Mouse (Mus musculus): ENCODE results near the gene Cdk2ap2. TPM values are rescaled to one million over a fixed set of nuclear protein-coding genes. Genes with fewer than 3 reads are reported as not detected.
"Not testable (repeated sequence)": the region's sequence is repeated elsewhere in the genome, so short reads cannot be mapped to it uniquely, and the experiment has no call there.

Cdk2ap2 gene
- polyA plus RNA-seq, 1 experiment, result 88.7 TPM

DNA sequence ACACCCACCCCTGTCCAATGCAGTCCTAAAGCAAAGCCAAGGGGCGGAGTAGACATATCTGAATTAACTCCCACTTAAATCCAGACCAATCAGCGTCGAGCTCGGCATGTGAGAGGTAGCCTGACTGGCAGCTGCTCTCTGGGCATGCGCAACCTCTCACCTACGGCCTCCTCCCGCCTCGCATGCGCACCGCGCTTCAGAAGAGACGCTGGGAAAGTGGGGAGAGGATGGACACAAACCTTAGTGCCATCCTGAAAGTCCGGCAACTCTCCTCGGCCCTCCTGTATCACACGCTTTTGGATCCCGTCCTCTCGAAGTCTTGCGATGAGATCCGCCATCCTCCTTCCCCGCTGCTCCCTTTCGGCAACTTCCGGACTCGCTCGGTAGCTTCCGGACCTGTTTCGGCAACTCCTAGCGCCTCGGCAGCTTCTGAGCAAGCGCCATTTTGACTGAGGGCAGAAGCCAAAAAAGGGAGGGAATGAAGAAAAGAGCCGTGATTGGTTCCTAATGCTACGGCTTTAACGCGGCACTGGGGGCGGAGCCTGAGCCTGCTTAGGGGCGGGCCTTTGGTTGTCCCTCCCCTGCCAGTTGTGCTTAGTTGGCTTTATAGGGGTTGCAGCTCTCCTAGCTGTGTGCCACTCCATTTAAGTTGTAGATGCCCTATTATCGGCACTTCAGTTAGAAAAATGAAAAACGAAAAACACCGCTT, 24.3 kb downstream of the Cdk2ap2 start:
- WGBS, result 2% methylated on average over 38 of the region's 38 CpGs
- no peaks in the 10 kb centered on the region for H3K4me1 ChIP-seq (ENCODE audit: control insufficient read depth, insufficient read depth, low read length)

DNA sequence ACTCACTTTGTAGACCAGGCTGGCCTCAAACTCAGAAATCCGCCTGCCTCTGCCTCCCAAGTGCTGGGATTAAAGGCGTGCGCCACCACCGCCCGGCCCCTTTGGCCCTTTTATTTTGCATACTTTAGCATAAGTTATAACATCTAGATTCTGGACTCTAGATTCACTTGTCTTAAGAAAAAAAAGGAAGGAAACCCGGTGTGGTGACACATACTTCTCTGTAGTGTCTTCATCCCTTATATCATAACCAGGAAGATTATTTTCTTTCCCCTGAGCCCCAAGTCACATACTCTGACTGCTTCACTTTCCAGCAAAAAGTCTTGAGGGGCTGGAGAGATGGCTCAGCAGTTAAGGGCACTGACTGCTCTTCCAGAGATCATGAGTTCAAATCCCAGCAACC, 24.9 kb downstream of the Cdk2ap2 start:
- not testable (repeated sequence) for H3K4me3 ChIP-seq (replicated peaks; ENCODE audit: insufficient read depth, low read depth, low read length); H3K27me3 ChIP-seq (ENCODE audit: control insufficient read depth, insufficient read depth, low read length); DNase-seq; H3K27ac ChIP-seq (ENCODE audit: insufficient read depth, low read length); H3K4me1 ChIP-seq (ENCODE audit: control insufficient read depth, insufficient read depth, low read length)
- WGBS, result 67% methylated on average over 6 of the region's 6 CpGs

More for the DNA sequence above, 24.3 kb downstream of the Cdk2ap2 start:
- peak; percentile 98 for DNase-seq
- H3K4me3 ChIP-seq (replicated peaks; ENCODE audit: insufficient read depth, low read depth, low read length), result peak overlapping the region; percentile 64
- peak overlapping the region; percentile 63 for H3K27ac ChIP-seq (ENCODE audit: insufficient read depth, low read length)
- H3K27me3 ChIP-seq (ENCODE audit: control insufficient read depth, insufficient read depth, low read length), result no peaks in the 10 kb centered on the region
- TF ChIP-seq CTCF (IDR thresholded peaks at IDR 0.05; ENCODE audit: borderline replicate concordance, insufficient read depth, low read depth, low read length), result no peak
- TF ChIP-seq POLR2A (IDR thresholded peaks at IDR 0.05; ENCODE audit: borderline replicate concordance, insufficient read depth, low read length), result peak; percentile 80; the same call in 1 of the 2 replicates

DNA sequence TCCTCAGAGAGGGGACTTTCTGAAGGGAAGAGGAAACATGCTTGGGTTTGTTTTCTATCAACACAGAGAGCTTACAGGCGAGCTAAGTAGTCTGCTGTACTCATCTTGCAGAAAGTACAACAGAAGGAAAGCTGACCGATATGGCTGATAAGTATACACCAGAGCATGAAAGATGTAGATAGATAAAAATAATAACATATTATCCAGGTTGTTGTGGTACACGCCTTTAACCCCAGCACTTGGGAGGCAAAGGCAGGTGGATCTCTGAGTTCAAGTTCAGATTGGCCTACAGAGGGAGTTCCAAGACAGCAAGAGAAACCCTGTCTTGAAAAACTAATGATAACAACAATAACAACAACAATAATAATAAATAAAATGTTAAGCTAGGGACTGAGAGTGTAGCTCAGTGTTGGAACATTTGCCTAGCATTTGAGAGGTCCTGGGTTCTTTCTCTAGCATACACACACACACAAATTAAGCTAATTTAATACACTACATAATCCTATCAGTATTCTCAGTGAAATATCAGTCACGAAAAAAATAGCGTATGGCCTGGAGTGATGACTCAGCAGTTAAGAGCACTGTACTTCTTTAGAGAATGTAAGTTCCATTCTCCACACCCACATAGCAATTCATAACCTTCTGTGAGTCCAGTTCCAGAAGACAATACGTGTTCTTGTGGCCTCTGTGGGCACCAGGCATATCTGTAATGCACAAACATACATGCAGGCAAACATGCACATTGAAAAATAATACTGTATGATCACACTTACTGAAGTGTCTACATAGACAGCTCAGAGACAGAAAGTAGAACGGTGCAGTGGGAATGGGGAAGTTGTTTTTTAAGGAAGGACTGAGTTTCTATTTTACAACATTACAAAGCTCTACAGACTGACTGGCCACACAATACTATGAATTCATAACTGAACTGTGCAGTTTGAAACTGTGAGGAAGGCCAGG, 25.7 kb downstream of the Cdk2ap2 start:
- H3K27ac ChIP-seq (ENCODE audit: insufficient read depth, low read length), result no peak overlapping the region

DNA sequence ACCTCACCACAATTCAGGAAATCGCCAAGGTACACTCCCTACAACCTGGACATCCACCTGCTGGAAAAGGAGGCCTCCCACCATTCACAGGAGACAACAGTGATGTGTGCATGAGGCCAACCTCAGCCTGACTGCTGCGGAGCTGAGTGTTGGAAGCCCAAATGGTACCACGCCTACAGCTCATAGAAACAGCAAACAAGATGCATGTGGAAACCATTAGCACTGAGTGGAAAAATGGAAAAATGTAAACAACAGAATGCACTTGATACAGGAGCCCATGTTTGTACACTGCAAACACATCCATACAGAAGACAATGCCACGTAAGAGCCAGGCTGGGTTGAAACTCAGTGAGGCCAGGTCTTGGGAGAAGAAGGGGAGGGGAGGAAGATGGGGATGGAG, 27.4 kb downstream of the Cdk2ap2 start:
- no peak overlapping the region for H3K27ac ChIP-seq (ENCODE audit: insufficient read depth, low read length)
- H3K4me3 ChIP-seq (replicated peaks; ENCODE audit: insufficient read depth, low read depth, low read length), result no peak overlapping the region

More for the DNA sequence above, 25.7 kb downstream of the Cdk2ap2 start:
- no peak for DNase-seq
- H3K27me3 ChIP-seq (ENCODE audit: control insufficient read depth, insufficient read depth, low read length), result no peaks in the 10 kb centered on the region
- H3K4me3 ChIP-seq (replicated peaks; ENCODE audit: insufficient read depth, low read depth, low read length), result no peak overlapping the region
- TF ChIP-seq CTCF (IDR thresholded peaks at IDR 0.05; ENCODE audit: borderline replicate concordance, insufficient read depth, low read depth, low read length) (no peak), POLR2A (IDR thresholded peaks at IDR 0.05; ENCODE audit: borderline replicate concordance, insufficient read depth, low read length) (no peak)
- WGBS, result 88% methylated on average over 7 of the region's 7 CpGs
- peaks cover 6% of the 10 kb centered on the region; the same call in 1 of the 2 replicates for H3K4me1 ChIP-seq (ENCODE audit: control insufficient read depth, insufficient read depth, low read length)

DNA sequence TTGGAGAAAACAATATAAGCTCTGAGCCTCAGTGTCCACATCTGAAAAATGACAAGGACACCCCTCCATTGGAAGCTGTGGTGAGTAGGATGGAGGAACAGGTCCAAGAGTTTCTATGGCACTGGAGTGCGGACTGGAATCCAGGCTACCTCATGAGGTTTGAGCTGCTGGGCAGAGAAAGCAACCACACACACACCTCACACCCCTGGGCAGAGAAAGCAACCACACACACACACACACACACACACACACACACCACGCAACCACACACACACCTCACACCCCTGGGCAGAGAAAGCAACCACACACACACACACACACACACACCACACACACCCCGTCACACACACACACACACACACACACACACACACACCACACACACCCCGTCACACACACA, 28.3 kb downstream of the Cdk2ap2 start:
- peak overlapping the region; percentile 97 for H3K4me3 ChIP-seq (replicated peaks; ENCODE audit: insufficient read depth, low read depth, low read length)
- H3K27me3 ChIP-seq (ENCODE audit: control insufficient read depth, insufficient read depth, low read length); H3K4me1 ChIP-seq (ENCODE audit: control insufficient read depth, insufficient read depth, low read length): not testable (repeated sequence)
- peak overlapping the region; percentile 93 for H3K27ac ChIP-seq (ENCODE audit: insufficient read depth, low read length)
- DNase-seq, result peak in 1 of 2 experiments; percentile 36
- 1% methylated on average over 3 of the region's 4 CpGs for WGBS

More for the DNA sequence above, 27.4 kb downstream of the Cdk2ap2 start:
- no peaks in the 10 kb centered on the region for H3K27me3 ChIP-seq (ENCODE audit: control insufficient read depth, insufficient read depth, low read length)
- DNase-seq, result no peak
- TF ChIP-seq POLR2A (IDR thresholded peaks at IDR 0.05; ENCODE audit: borderline replicate concordance, insufficient read depth, low read length) (no peak), CTCF (IDR thresholded peaks at IDR 0.05; ENCODE audit: borderline replicate concordance, insufficient read depth, low read depth, low read length) (no peak)
- H3K4me1 ChIP-seq (ENCODE audit: control insufficient read depth, insufficient read depth, low read length), result peaks cover 6% of the 10 kb centered on the region; the same call in 1 of the 2 replicates
- 87% methylated on average over 4 of the region's 4 CpGs for WGBS

DNA sequence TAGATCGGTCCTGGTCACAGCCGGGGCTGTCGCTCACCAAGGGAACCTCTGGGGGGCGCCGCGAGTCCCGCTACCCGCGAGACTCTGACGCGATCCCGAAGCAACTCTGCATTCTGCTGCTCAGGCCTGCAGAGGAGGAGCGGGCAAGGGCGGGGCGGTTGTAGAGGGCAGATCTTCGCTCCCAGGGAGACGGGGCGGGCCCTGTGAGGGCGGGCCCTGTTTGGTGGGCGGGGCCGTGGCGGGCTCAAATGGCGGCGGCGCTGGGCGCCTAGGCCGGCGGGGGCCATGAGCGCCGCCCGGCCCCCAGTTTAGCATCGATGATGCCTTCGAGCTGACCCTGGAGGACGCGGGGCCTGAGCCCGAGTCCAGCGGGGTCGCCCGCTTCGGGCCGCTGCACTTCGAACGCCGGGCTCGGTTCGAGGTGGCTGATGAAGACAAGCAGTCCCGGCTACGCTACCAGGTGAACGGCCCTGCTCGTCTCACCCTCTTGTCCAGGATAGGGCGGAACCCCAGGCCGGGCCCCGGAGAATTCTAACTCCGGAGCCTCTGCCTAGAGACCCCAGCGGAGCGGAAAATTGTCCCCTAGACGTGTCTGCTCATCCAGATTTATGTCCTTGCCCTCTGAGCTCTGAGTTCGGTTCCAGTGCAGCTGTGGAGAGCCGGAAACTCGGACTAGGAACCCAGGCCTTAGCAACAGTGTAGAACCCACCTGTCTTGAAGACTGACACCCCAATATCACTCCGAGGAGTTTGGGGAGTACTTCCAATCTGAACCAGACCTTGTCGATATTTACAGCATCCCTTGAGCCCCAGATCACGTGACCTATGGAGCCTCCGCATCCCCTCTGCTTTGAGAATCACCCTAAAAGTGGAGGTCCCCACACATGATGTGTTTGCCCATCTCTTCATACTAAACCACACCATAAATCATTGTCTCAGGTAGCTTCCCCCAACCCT, 29.0 kb downstream of the Cdk2ap2 start, which contains the start of gene Aip:
Gene Aip (minus strand): TSS at position 118 of the 956 bp plus-strand sequence.
- peak; percentile 98 to 99 for DNase-seq
- H3K27ac ChIP-seq (ENCODE audit: insufficient read depth, low read length), result peak within 1 kb of the TSS; percentile 93
- under 1% methylated on average over 62 of the region's 64 CpGs for WGBS
- TF ChIP-seq POLR2A (IDR thresholded peaks at IDR 0.05; ENCODE audit: borderline replicate concordance, insufficient read depth, low read length) (peak; percentile 34; the same call in 1 of the 2 replicates), CTCF (IDR thresholded peaks at IDR 0.05; ENCODE audit: borderline replicate concordance, insufficient read depth, low read depth, low read length) (peak; percentile 63)
- peaks cover 6% of the 10 kb centered on the region; the same call in 1 of the 2 replicates for H3K4me1 ChIP-seq (ENCODE audit: control insufficient read depth, insufficient read depth, low read length)
- peak within 1 kb of the TSS; percentile 97 for H3K4me3 ChIP-seq (replicated peaks; ENCODE audit: insufficient read depth, low read depth, low read length)
- no peaks in the 10 kb centered on the region for H3K27me3 ChIP-seq (ENCODE audit: control insufficient read depth, insufficient read depth, low read length)
